Mouse (Mus musculus): ENCODE results near the gene Ston2.

- TF ChIP-seq CTCF (IDR thresholded peaks at IDR 0.05; ENCODE audit: borderline replicate concordance, insufficient read depth, low read depth, low read length): no peak
- TF ChIP-seq POLR2A (IDR thresholded peaks at IDR 0.05; ENCODE audit: borderline replicate concordance, insufficient read depth, low read length): no peak
Observed at GRCm38 (mm10) chr12:91765504-91765903, 22.7 kb downstream of the Ston2 start.

All from cerebellum, adult 2 months (tissue).